Mouse (Mus musculus) intestine, postnatal 0 days (tissue): ENCODE measurements around the gene Bricd5. TPM values are rescaled to one million over a fixed set of nuclear protein-coding genes. Genes with fewer than 3 reads are reported as not detected.
A peak's percentile ranks its signal among the peaks of the same experiment; 100 is the strongest.

Source experiments
- ATAC-seq: fragments of 200-750 bp; cut with Nextera tagmentation; 2 replicates; pipeline ENCODE4 v1.8.0; 2017; ENCODE audit warnings: mild to moderate bottlenecking, moderate TSS enrichment, moderate library complexity
- H3K27ac ChIP-seq: fragments of 300-500 bp; sonication (generic); 2 replicates; pipeline ENCODE4 v1.5.1; 2014; ENCODE audit warnings: mild to moderate bottlenecking, low read depth, low read length, moderate library complexity
- H3K27me3 ChIP-seq: fragments of 300-500 bp; sonication (generic); replicated peaks from 2 replicates; pipeline ENCODE4 v1.6.1; 2014; ENCODE audit warnings: low read length, mixed read lengths; ENCODE audit not compliant: control insufficient read depth, insufficient read depth
- H3K36me3 ChIP-seq: fragments of 300-500 bp; sonication (generic); 2 replicates; pipeline ENCODE4 v1.6.1; 2014; ENCODE audit warnings: mild to moderate bottlenecking, moderate library complexity; ENCODE audit not compliant: control insufficient read depth, insufficient read depth
- H3K4me1 ChIP-seq: fragments of 300-500 bp; sonication (generic); replicated peaks from 2 replicates; pipeline ENCODE4 v1.6.1; 2014; ENCODE audit warnings: antibody characterized with exemption, low read length, mixed read lengths; ENCODE audit not compliant: control insufficient read depth, insufficient read depth
- H3K4me2 ChIP-seq: fragments of 300-500 bp; sonication (generic); replicated peaks from 2 replicates; pipeline ENCODE4 v1.6.1; 2014; ENCODE audit warnings: low read depth, mild to moderate bottlenecking, moderate library complexity
- H3K4me3 ChIP-seq: fragments of 300-500 bp; sonication (generic); 2 replicates; pipeline ENCODE4 v1.5.1; 2014; ENCODE audit warnings: low read depth, low read length
- H3K9ac ChIP-seq: fragments of 300-500 bp; sonication (generic); 2 replicates; pipeline ENCODE4 v1.6.1; 2014; ENCODE audit warnings: mild to moderate bottlenecking, low read depth, low read length
- H3K9me3 ChIP-seq: fragments of 300-500 bp; sonication (generic); 2 replicates; pipeline ENCODE4 v1.6.1; 2016; ENCODE audit warnings: mixed run types; ENCODE audit not compliant: control insufficient read depth
- CTCF ChIP-seq: sonication (generic); IDR thresholded peaks from 2 replicates; pipeline ENCODE4 v1.5.1; 2016; ENCODE audit warnings: low read depth, mild to moderate bottlenecking, control low read depth, antibody characterized with exemption, moderate library complexity
- WGBS: fragments of 180-500 bp; shearing (Covaris S2); extraction: QIAGEN DNeasy Blood & Tissue Kit; methylation state at CpG from one replicate; pipeline ENCODE4 v1.1.7; 2014; 5-methylcytosine and 5-hydroxymethylcytosine counted together
- polyA plus RNA-seq: library from polyadenylated mRNA; unstranded; fragments of >200 nt; fragmentation: Nextera tagmentation; extraction: Ambion mirVana; gene quantifications from 2 replicates; pipeline ENCODE4 v1.2.1, GENCODE M21; 2015

Bricd5 gene
- polyA plus RNA-seq, 1 experiment from 2014 or later, result not detected

GRCm38 (mm10) chr17:24474557-24474956, 873 bp downstream of the Bricd5 start:
- no peak overlapping the region for H3K4me3 ChIP-seq
- no peak for ATAC-seq
- H3K27ac ChIP-seq, result peak overlapping the region; percentile 86; the same call in 1 of the 2 replicates
- H3K4me1 ChIP-seq, result peaks cover 8% of the 10 kb centered on the region
- H3K36me3 ChIP-seq, result peaks cover 40% of the 10 kb centered on the region
- no peak overlapping the region for H3K9ac ChIP-seq
- H3K27me3 ChIP-seq, result no peaks in the 10 kb centered on the region
- 79% methylated on average over 5 of the region's 5 CpGs for WGBS
- no peaks in the 10 kb centered on the region for H3K9me3 ChIP-seq
- no peak for TF ChIP-seq CTCF
- H3K4me2 ChIP-seq, result no peak overlapping the region

GRCm38 (mm10) chr17:24475586-24475985, 1.9 kb downstream of the Bricd5 start:
- 85% methylated on average over 6 of the region's 6 CpGs for WGBS
- H3K27ac ChIP-seq, result no peak overlapping the region
- TF ChIP-seq CTCF, result no peak
- H3K9me3 ChIP-seq, result no peaks in the 10 kb centered on the region
- no peak overlapping the region for H3K9ac ChIP-seq
- H3K27me3 ChIP-seq, result no peaks in the 10 kb centered on the region
- ATAC-seq, result no peak
- no peak overlapping the region for H3K4me3 ChIP-seq
- peaks cover 40% of the 10 kb centered on the region for H3K36me3 ChIP-seq
- H3K4me1 ChIP-seq, result peaks cover 8% of the 10 kb centered on the region
- no peak overlapping the region for H3K4me2 ChIP-seq

- WGBS, result 90% methylated on average over 10 of the region's 10 CpGs
- Histone ChIP-seq H3K9ac (no peak overlapping the region), H3K4me2 (no peak overlapping the region), H3K27ac (no peak overlapping the region), H3K36me3 (peaks cover 40% of the 10 kb centered on the region), H3K4me1 (peaks cover 8% of the 10 kb centered on the region), H3K27me3 (no peaks in the 10 kb centered on the region), H3K9me3 (no peaks in the 10 kb centered on the region), H3K4me3 (no peak overlapping the region)
- TF ChIP-seq CTCF, result no peak
- ATAC-seq, result no peak
Measured at GRCm38 (mm10) chr17:24476022-24476776, 2.5 kb downstream of the Bricd5 start.

- H3K36me3 ChIP-seq, result peaks cover 40% of the 10 kb centered on the region
- H3K4me1 ChIP-seq, result peaks cover 8% of the 10 kb centered on the region
- no peak overlapping the region for H3K9ac ChIP-seq
- 87% methylated on average over 20 of the region's 20 CpGs for WGBS
- 0 out of 2 replicates have a peak overlapping the region, but pooled peaks have one; percentile 88 for H3K27ac ChIP-seq
- no peaks in the 10 kb centered on the region for H3K27me3 ChIP-seq
- peak overlapping the region; percentile 65 for H3K4me2 ChIP-seq
- ATAC-seq, result no peak
- H3K4me3 ChIP-seq, result peak overlapping the region; percentile 87; the same call in 1 of the 2 replicates
- H3K9me3 ChIP-seq, result no peaks in the 10 kb centered on the region
- TF ChIP-seq CTCF, result no peak
Measured at GRCm38 (mm10) chr17:24477053-24477984, 3.6 kb downstream of the Bricd5 start.

GRCm38 (mm10) chr17:24477985-24478600, 4.4 kb downstream of the Bricd5 start:
- H3K4me1 ChIP-seq, result peaks cover 8% of the 10 kb centered on the region
- H3K4me3 ChIP-seq, result peak overlapping the region; percentile 87
- ATAC-seq, result peak; percentile 24
- H3K36me3 ChIP-seq, result peaks cover 40% of the 10 kb centered on the region
- peak overlapping the region; percentile 73 for H3K9ac ChIP-seq
- H3K27ac ChIP-seq, result peak overlapping the region; percentile 88; the same call in 1 of the 2 replicates
- H3K4me2 ChIP-seq, result peak overlapping the region; percentile 65
- no peaks in the 10 kb centered on the region for H3K9me3 ChIP-seq
- 25% methylated on average over 11 of the region's 11 CpGs for WGBS
- TF ChIP-seq CTCF, result no peak
- H3K27me3 ChIP-seq, result no peaks in the 10 kb centered on the region
